Mouse (Mus musculus) forebrain, embryonic 14.5 days (tissue): Measurements from ENCODE around the gene Bnipl. TPM values are rescaled to one million over a fixed set of nuclear protein-coding genes. Genes with fewer than 3 reads are reported as not detected.

Experiments
- ATAC-seq: fragments of 200-750 bp; cut with Nextera tagmentation; 2 replicates; pipeline ENCODE4 v1.8.0; 2017; ENCODE audit warnings: mild to moderate bottlenecking, moderate library complexity
- DNase-seq: peaks from one replicate; pipeline ENCODE4 v3.0.0-alpha.2; 2015; ENCODE audit warnings: low spot score
- H3K27ac ChIP-seq: fragments of 300-500 bp; sonication (generic); 2 replicates; pipeline ENCODE4 v1.5.1; 2014; ENCODE audit warnings: low read depth, mild to moderate bottlenecking, control low read depth, low read length, moderate library complexity
- H3K27me3 ChIP-seq: fragments of 300-500 bp; sonication (generic); replicated peaks from 2 replicates; pipeline ENCODE4 v1.6.1; 2014; ENCODE audit warnings: low read length, control low read depth, mixed read lengths; ENCODE audit not compliant: control insufficient read depth, insufficient read depth
- H3K36me3 ChIP-seq: fragments of 300-500 bp; sonication (generic); 2 replicates; pipeline ENCODE4 v1.6.1; 2014; ENCODE audit warnings: low read length, control low read depth; ENCODE audit not compliant: control insufficient read depth, insufficient read depth
- H3K4me1 ChIP-seq: fragments of 300-500 bp; sonication (generic); 2 replicates; pipeline ENCODE4 v1.6.1; 2014; ENCODE audit warnings: antibody characterized with exemption, low read length, control low read depth; ENCODE audit not compliant: control insufficient read depth, insufficient read depth
- H3K4me2 ChIP-seq: fragments of 300-500 bp; sonication (generic); 2 replicates; pipeline ENCODE4 v1.6.1; 2014; ENCODE audit warnings: mild to moderate bottlenecking, control low read depth, low read length
- H3K4me3 ChIP-seq: fragments of 300-500 bp; sonication (generic); 2 replicates; pipeline ENCODE4 v1.5.1; 2014; ENCODE audit warnings: low read depth, low read length, control low read depth
- H3K9ac ChIP-seq: fragments of 300-500 bp; sonication (generic); 2 replicates; pipeline ENCODE4 v1.6.1; 2014; ENCODE audit warnings: mild to moderate bottlenecking, low read length, control low read depth, moderate library complexity
- H3K9me3 ChIP-seq: fragments of 300-500 bp; sonication (generic); replicated peaks from 2 replicates; pipeline ENCODE4 v1.6.1; 2016; ENCODE audit warnings: low read length, control low read depth, mixed read lengths; ENCODE audit not compliant: control insufficient read depth
- WGBS: fragments of 180-500 bp; shearing (Covaris S2); extraction: QIAGEN DNeasy Blood & Tissue Kit; methylation state at CpG from one replicate; pipeline ENCODE4 v1.1.7; 2014; 5-methylcytosine and 5-hydroxymethylcytosine counted together
- polyA plus RNA-seq: library from polyadenylated mRNA; unstranded; fragments of >200 nt; fragmentation: Nextera tagmentation; extraction: Ambion mirVana; gene quantifications from 2 replicates; pipeline ENCODE4 v1.2.1, GENCODE M21; 2014

Gene Bnipl
- polyA plus RNA-seq, 1 experiment from 2014 or later, result not detected

DNA sequence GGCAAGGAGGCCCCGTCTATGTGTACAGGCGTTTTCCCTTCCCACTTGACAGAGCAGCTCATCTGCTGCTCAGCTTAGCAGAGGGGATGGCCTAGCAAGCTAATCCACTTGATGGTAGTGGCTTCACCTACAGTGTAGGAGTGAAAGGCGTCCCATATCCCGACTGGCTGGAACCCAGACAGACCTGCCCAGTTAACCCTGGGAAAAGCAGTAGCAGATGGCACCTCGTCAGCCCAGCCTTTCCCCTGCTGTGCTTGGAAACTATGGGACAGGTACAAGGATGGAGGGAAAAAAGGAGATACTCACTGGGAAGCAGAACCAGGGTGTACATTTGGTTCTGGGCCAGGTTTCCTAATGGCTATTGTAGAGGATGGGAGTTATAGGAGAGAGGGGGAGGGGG, 632 bp downstream of the Bnipl start:
- Histone ChIP-seq H3K36me3 (peaks cover 25% of the 10 kb centered on the region), H3K4me3 (no peak overlapping the region), H3K9me3 (no peaks in the 10 kb centered on the region), H3K4me2 (no peak overlapping the region), H3K27me3 (no peaks in the 10 kb centered on the region), H3K4me1 (no peaks in the 10 kb centered on the region), H3K9ac (no peak overlapping the region), H3K27ac (no peak overlapping the region)
- DNase-seq (no peak), ATAC-seq (no peak)
- 85% methylated on average over 5 of the region's 5 CpGs for WGBS

DNA sequence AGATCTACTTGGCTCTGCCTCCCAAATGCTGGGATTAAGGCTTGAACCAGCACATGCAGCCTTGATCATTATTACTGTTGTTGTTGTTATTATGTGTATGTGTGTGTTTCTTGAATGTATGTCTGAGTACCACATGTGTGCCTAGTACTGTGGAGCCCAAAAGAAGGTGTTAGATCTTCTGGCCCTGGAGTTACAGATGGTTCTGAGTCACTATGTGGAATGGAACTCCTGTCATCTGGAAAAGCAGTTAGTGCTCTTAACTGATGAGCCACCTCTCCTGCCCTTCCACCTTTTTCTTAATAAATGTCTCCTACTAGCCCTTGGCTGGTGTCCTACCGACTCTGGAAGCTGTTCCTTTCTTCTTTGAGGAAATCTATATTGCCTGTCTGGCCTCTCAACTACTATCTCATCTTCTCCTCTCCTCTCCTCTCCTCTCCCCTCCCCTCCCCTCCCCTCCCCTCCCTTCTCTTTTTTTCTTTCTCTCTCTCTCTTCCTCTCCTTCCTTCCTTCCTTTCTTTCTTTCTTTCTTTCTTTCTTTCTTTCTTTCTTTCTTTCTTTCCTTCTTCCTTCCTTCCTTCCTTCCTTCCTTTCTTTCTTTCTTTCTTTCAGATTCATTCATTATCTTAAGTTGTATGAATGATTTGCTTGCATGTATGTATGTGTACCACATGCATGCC, 3.2 kb downstream of the Bnipl start:
- Histone ChIP-seq H3K36me3 (0 out of 2 replicates have a peak, but pooled peaks cover 5% of the 10 kb centered on the region), H3K4me1 (no peaks in the 10 kb centered on the region), H3K9me3 (no peaks in the 10 kb centered on the region), H3K4me3 (no peak overlapping the region), H3K4me2 (no peak overlapping the region), H3K27ac (no peak overlapping the region), H3K9ac (no peak overlapping the region), H3K27me3 (no peaks in the 10 kb centered on the region)
- WGBS, result 96% methylated on average over 1 of the region's 1 CpGs
- DNase-seq (no peak), ATAC-seq (no peak)

DNA sequence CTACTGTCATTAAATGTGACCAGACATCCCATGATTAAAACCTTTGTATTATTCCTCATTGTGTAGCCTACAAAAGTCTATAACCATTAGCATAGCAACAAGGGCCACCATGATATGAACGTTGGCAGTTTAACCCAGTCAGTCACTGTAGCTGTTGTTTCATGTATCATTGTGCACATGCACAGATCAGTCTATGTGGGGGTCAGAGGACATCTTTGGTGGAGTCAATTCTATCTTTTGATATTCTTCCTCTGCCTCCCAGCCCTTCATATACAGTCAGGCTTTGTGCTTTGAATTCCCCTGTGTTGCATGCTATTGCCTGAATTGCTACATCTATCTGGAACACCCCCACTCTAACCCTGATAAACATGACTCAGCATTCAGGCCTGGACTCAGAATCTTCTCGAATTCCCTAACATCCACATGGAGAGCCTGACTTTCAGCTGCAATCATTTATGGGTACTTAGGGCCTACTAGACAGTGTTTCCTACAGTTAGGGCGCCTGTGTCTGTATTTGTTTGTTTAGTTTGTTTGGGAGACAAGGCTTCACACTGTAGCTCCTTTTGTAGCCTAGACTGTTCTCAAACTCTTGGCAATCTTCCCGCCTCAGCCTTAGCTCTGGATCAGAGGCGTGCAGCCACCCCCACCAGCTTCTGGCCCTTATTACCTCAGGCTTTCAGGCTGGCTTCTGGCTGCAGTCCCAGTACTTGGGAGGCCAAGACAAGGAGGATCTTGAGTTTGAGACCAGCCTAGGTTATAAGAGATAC, 4.3 kb downstream of the Bnipl start:
- ATAC-seq, result no peak

DNA sequence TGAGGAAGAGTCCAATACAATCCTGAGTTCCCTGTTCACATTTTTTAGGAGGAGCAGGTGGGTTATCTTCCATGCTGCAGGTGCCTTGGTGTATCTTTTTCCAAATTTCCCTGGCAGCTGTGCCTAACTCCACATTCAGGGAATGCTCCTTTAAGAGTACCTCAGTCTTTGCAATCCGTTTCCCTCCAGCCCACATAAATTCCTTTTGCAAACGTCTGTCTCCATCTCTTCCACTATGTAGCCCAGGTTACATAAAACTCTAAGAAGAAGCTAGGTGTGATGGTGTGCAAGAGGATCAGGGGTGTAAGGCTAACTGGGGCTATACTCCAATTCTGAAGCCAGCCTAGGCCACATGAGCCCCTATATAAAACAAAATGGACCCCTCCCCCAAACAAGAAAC, 7.9 kb downstream of the Bnipl start:
- no peak for ATAC-seq
- peaks cover 9% of the 10 kb centered on the region for H3K36me3 ChIP-seq
- no peaks in the 10 kb centered on the region for H3K9me3 ChIP-seq
- no peak overlapping the region for H3K27ac ChIP-seq
- no peaks in the 10 kb centered on the region for H3K4me1 ChIP-seq
- no peak overlapping the region for H3K4me3 ChIP-seq
- no peak for DNase-seq
- no peaks in the 10 kb centered on the region for H3K27me3 ChIP-seq
- no peak overlapping the region for H3K4me2 ChIP-seq
- H3K9ac ChIP-seq, result no peak overlapping the region
- WGBS, result 88% methylated on average over 2 of the region's 2 CpGs

More for the DNA sequence above, 4.3 kb downstream of the Bnipl start:
- Histone ChIP-seq H3K36me3 (peaks cover 6% of the 10 kb centered on the region), H3K4me1 (no peaks in the 10 kb centered on the region), H3K4me2 (no peak overlapping the region), H3K27me3 (no peaks in the 10 kb centered on the region), H3K27ac (no peak overlapping the region), H3K4me3 (no peak overlapping the region), H3K9me3 (no peaks in the 10 kb centered on the region), H3K9ac (no peak overlapping the region)
- DNase-seq, result peak; percentile 23
- WGBS, result 72% methylated on average over 5 of the region's 5 CpGs

DNA sequence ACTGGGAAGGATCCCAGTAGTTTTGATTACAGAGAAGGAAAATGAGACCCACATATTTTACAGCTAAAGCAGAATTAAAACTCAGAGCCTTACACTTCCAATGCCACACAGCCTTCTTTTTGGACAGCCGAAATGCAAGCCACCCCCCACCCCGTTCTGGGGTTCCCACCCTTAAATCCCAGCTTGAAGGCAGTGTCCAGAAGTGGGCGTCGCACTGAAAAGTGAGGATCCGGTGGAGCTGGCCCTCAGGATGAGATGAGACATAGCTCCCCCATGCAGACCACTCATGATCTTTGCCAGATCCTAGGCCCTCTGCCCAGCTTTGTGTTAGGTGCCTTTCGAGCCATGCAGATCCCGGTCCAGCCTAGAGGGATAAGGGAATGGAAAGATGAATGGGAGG, 9.5 kb downstream of the Bnipl start, which contains the start of gene Gm128:
Gene Gm128, minus strand, starts transcription at position 101 of the 400 bp plus-strand sequence.
- no peak within 1 kb of the TSS for H3K9ac ChIP-seq
- WGBS, result 78% methylated on average over 7 of the region's 7 CpGs
- no peaks in the 10 kb centered on the region for H3K9me3 ChIP-seq
- H3K27me3 ChIP-seq, result no peaks in the 10 kb centered on the region
- no peak within 1 kb of the TSS for H3K27ac ChIP-seq
- H3K36me3 ChIP-seq, result peaks cover 24% of the 10 kb centered on the region
- ATAC-seq, result no peak
- no peaks in the 10 kb centered on the region for H3K4me1 ChIP-seq
- DNase-seq, result no peak
- no peak within 1 kb of the TSS for H3K4me2 ChIP-seq
- H3K4me3 ChIP-seq, result no peak within 1 kb of the TSS

DNA sequence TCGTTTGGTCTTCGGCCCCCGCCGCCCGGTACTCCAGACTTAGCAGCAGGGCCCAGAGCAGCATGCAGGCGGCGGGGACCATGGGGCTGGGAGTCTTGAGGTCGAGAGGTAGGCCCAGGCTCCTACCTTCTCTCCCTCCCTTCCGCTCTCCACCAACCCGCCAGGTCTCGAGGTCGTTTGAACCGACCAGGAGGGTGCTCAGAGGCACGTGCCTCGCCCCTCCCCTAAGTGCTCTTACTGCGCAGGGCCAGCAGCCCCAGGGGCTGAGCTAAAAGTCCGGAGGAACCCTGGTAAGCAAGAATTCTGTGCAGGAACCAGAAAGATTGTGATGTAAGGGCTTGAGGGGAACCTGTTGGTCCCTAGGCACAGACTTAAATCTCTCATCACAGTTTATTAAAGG, 10.1 kb downstream of the Bnipl start:
- DNase-seq, result no peak
- no peak for ATAC-seq
- Histone ChIP-seq H3K4me1 (no peaks in the 10 kb centered on the region), H3K4me2 (no peak overlapping the region), H3K27ac (no peak overlapping the region), H3K9ac (no peak overlapping the region), H3K4me3 (no peak overlapping the region), H3K27me3 (no peaks in the 10 kb centered on the region), H3K36me3 (peaks cover 30% of the 10 kb centered on the region), H3K9me3 (no peaks in the 10 kb centered on the region)
- WGBS, result 47% methylated on average over 17 of the region's 17 CpGs

DNA sequence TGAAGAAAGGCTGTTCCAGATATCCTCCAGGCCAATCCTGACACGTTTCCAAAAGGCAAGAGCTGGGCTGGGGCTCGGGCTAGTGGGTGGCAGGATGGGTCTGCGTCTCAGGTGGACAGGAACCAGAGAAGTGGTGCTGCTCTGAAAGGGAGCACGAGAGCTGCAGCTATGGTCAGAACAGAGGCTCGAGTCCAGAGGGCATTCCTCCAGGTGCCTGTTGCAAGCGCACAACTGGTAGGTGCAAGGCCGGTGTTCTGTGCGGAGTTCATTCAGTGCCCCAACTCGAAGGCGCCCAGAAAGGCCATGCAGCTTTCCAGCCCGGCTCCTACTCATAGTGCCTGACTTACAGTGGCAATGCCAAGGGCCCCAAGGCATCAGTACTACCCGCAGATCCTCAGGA, 11.0 kb downstream of the Bnipl start:
- WGBS, result 84% methylated on average over 12 of the region's 12 CpGs
- Histone ChIP-seq H3K4me1 (no peaks in the 10 kb centered on the region), H3K27me3 (no peaks in the 10 kb centered on the region)

DNA sequence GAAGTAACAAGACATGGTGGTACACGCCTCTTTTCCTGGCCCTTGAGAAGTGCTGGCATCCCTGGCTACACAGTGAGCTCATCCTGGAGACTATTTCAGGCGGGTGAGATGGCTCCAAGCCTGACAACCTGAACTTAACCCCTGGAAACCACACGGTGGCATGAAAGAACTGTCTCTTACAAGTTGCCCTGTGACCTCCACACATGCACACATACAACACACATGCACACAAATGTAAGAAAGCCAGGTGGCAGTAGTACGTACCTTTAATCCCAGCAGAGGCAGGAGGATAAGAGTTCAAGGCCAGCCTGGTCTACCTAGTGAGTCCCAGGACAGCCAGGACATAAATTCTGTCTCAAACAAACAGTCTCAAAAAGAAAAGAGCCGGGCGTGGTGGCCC, 12.0 kb downstream of the Bnipl start:
- 88% methylated on average over 6 of the region's 6 CpGs for WGBS
- H3K4me1 ChIP-seq, result no peaks in the 10 kb centered on the region
- peaks cover 49% of the 10 kb centered on the region for H3K36me3 ChIP-seq
- H3K4me2 ChIP-seq, result no peak overlapping the region
- no peak overlapping the region for H3K4me3 ChIP-seq
- ATAC-seq (no peak), DNase-seq (no peak)
- no peaks in the 10 kb centered on the region for H3K27me3 ChIP-seq
- no peaks in the 10 kb centered on the region for H3K9me3 ChIP-seq
- H3K9ac ChIP-seq, result no peak overlapping the region
- no peak overlapping the region for H3K27ac ChIP-seq

More for the DNA sequence above, 11.0 kb downstream of the Bnipl start:
- no peak overlapping the region for H3K27ac ChIP-seq
- H3K36me3 ChIP-seq, result peaks cover 40% of the 10 kb centered on the region
- no peak for DNase-seq
- no peak overlapping the region for H3K4me3 ChIP-seq
- no peak overlapping the region for H3K9ac ChIP-seq
- no peak for ATAC-seq
- H3K4me2 ChIP-seq, result no peak overlapping the region
- no peaks in the 10 kb centered on the region for H3K9me3 ChIP-seq

DNA sequence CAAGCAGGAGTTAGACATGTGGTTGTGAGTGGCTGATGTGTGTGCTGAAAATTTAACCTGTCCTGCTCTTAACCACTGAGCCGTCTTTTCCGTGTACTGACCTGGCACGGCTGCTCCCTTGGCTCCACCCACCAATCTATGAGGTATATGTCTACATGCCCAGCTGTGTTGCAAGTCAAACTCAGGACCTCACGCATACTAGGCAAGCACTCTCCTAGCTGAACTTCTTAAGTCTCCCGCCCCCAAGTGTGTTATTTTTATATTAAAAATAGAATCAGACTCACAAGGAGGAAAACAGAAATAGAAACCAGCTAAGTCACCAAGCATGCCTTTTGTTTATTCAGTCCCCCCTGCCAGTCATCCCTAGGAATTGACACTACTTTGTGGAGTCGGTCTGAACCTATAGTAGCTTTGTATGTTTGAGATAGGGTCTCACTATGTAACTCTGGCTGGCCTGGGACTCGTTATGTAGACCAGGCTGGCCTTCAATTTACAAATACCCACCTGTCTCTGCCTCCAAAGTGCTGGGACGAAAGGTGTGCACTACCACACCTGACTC, 13.4 kb downstream of the Bnipl start:
- H3K4me3 ChIP-seq, result no peak overlapping the region
- DNase-seq (no peak), ATAC-seq (no peak; the same call in 1 of the 2 replicates)
- WGBS, result 91% methylated on average over 8 of the region's 8 CpGs
- H3K27me3 ChIP-seq, result no peaks in the 10 kb centered on the region
- no peak overlapping the region for H3K9ac ChIP-seq
- no peak overlapping the region for H3K4me2 ChIP-seq
- H3K27ac ChIP-seq, result no peak overlapping the region
- H3K36me3 ChIP-seq, result peaks cover 62% of the 10 kb centered on the region
- no peaks in the 10 kb centered on the region for H3K4me1 ChIP-seq
- no peaks in the 10 kb centered on the region for H3K9me3 ChIP-seq
